ENCODE assay signal across 28 mouse cellular contexts in the genomic region with DNA sequence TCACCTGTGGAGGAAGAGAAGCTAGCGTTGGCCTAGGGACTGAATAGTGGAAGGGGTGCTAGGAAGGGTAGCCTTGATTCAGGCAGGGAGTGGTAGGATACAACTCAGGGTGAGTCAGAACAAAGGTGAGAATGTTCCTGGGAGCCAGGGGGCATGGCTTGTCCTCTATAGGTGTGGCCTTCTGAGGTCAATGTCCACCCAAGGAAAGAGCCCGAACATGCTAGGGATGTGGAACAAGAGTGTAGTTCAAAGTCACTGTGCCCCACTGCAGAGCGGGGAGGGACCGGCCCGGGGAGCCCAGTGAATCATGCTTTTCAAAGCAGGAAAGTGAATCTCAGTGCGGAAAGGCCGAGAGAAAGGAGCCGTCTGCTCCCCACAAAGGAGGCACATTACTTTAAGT.
DNase-seq lines count a peak whose midpoint lies in the region; ATAC-seq and TF ChIP-seq lines count a peak whose summit lies in the region.
"Had no signal": no experiment of that assay in that cellular context is flagged by ENCODE, and none has a peak within 500 bp of the region (broad histone marks: within the 10 kb centered on the region; RNA-seq: fewer than 3 reads in every experiment).

No protein-coding gene starts in this region.

- no peak overlapping the region for H3K27ac ChIP-seq in kidney, adult 2 months (ENCODE audit: insufficient read depth, low read depth, low read length)
- H3K27ac ChIP-seq in kidney, embryonic 15.5 days, result no peak overlapping the region
- H3K27ac ChIP-seq in intestine, embryonic 15.5 days, result no peak overlapping the region
- no peak overlapping the region for H3K27ac ChIP-seq in intestine, embryonic 16.5 days (ENCODE audit: low read length)
- H3K27ac ChIP-seq in stomach, postnatal 0 days (replicated peaks), result no peak overlapping the region
- H3K27ac ChIP-seq: embryonic facial prominence, embryonic 10.5 days; embryonic facial prominence, embryonic 13.5 days; forebrain, embryonic 10.5 days; forebrain, embryonic 13.5 days; gastrocnemius, adult 2 months; hindbrain, embryonic 10.5 days; hindbrain, embryonic 13.5 days had no signal

- WGBS in kidney, adult 2 months, result 79% methylated on average over 8 of the region's 8 CpGs
- WGBS in kidney, embryonic 15.5 days, result 95% methylated on average over 8 of the region's 8 CpGs
- WGBS in intestine, embryonic 15.5 days, result 75% methylated on average over 8 of the region's 8 CpGs
- WGBS in intestine, embryonic 16.5 days, result 81% methylated on average over 8 of the region's 8 CpGs
- 85% methylated on average over 8 of the region's 8 CpGs for WGBS in stomach, postnatal 0 days

- no peak for TF ChIP-seq POLR2A in kidney, adult 2 months (IDR thresholded peaks at IDR 0.05; ENCODE audit: low read depth, low read length)

- peaks cover 4% of the 10 kb centered on the region; the same call in 1 of the 2 replicates for H3K4me1 ChIP-seq in kidney, adult 2 months (ENCODE audit: control insufficient read depth, insufficient read depth, low read length)
- no peaks in the 10 kb centered on the region for H3K4me1 ChIP-seq in kidney, embryonic 15.5 days
- H3K4me1 ChIP-seq in intestine, embryonic 15.5 days (replicated peaks), result no peaks in the 10 kb centered on the region
- H3K4me1 ChIP-seq in intestine, embryonic 16.5 days (ENCODE audit: control insufficient read depth, insufficient read depth, low read length), result no peaks in the 10 kb centered on the region
- H3K4me1 ChIP-seq in stomach, postnatal 0 days (replicated peaks; ENCODE audit: control insufficient read depth, insufficient read depth), result no peaks in the 10 kb centered on the region
- H3K4me1 ChIP-seq: embryonic facial prominence, embryonic 10.5 days; embryonic facial prominence, embryonic 13.5 days; forebrain, embryonic 13.5 days; hindbrain, embryonic 10.5 days had no signal

- intact Hi-C loops in heart, postnatal 14 days (cut with DNase I), result no loop called here

- H3K9me3 ChIP-seq in kidney, embryonic 15.5 days (replicated peaks), result no peaks in the 10 kb centered on the region
- H3K9me3 ChIP-seq in intestine, embryonic 15.5 days, result no peaks in the 10 kb centered on the region
- H3K9me3 ChIP-seq in intestine, embryonic 16.5 days (ENCODE audit: control insufficient read depth, low read length), result no peaks in the 10 kb centered on the region
- no peaks in the 10 kb centered on the region for H3K9me3 ChIP-seq in stomach, postnatal 0 days (ENCODE audit: control insufficient read depth, low read length)
- H3K9me3 ChIP-seq: embryonic facial prominence, embryonic 10.5 days; embryonic facial prominence, embryonic 13.5 days; forebrain, embryonic 10.5 days; forebrain, embryonic 13.5 days; hindbrain, embryonic 10.5 days; hindbrain, embryonic 13.5 days had no signal

- no peaks in the 10 kb centered on the region for H3K36me3 ChIP-seq in kidney, adult 2 months (ENCODE audit: control insufficient read depth, insufficient read depth, low read length)
- no peaks in the 10 kb centered on the region for H3K36me3 ChIP-seq in kidney, embryonic 15.5 days
- no peaks in the 10 kb centered on the region for H3K36me3 ChIP-seq in intestine, embryonic 15.5 days
- no peaks in the 10 kb centered on the region for H3K36me3 ChIP-seq in intestine, embryonic 16.5 days (ENCODE audit: control insufficient read depth, insufficient read depth, low read length)
- H3K36me3 ChIP-seq in stomach, postnatal 0 days (ENCODE audit: control insufficient read depth, insufficient read depth, low read length), result no peaks in the 10 kb centered on the region
- H3K36me3 ChIP-seq: embryonic facial prominence, embryonic 10.5 days; embryonic facial prominence, embryonic 13.5 days; forebrain, embryonic 10.5 days; hindbrain, embryonic 10.5 days; hindbrain, embryonic 13.5 days had no signal

- no peak for TF ChIP-seq EP300 in stomach, postnatal 0 days (optimal IDR thresholded peaks at IDR 0.05)

- peak; percentile 50 for DNase-seq in kidney, adult 2 months
- DNase-seq in stomach, postnatal 0 days (ENCODE audit: low spot score), result no peak
- no peak for DNase-seq in heart, postnatal 14 days
- DNase-seq: adrenal gland, adult 2 months; adrenal gland, postnatal 14 days; cerebellum, adult 11 months; cerebellum, adult 2 months; cerebellum, adult 9-11 months; cerebellum, postnatal 25 days; embryo, embryonic 11 days; gastrocnemius, adult 2 months; gastrocnemius, postnatal 14 days; heart, adult 11 months; heart, postnatal 36 days had no signal

- H3K9ac ChIP-seq in kidney, embryonic 15.5 days, result no peak overlapping the region
- no peak overlapping the region for H3K9ac ChIP-seq in intestine, embryonic 15.5 days
- no peak overlapping the region for H3K9ac ChIP-seq in intestine, embryonic 16.5 days (ENCODE audit: low read depth, low read length)
- H3K9ac ChIP-seq in stomach, postnatal 0 days (ENCODE audit: low read length), result no peak overlapping the region
- H3K9ac ChIP-seq: embryonic facial prominence, embryonic 13.5 days; forebrain, embryonic 13.5 days; hindbrain, embryonic 13.5 days had no signal

- H3K27me3 ChIP-seq in kidney, adult 2 months (replicated peaks; ENCODE audit: control insufficient read depth, insufficient read depth, low read length), result no peaks in the 10 kb centered on the region
- no peaks in the 10 kb centered on the region for H3K27me3 ChIP-seq in kidney, embryonic 15.5 days
- no peaks in the 10 kb centered on the region for H3K27me3 ChIP-seq in intestine, embryonic 15.5 days (replicated peaks)
- H3K27me3 ChIP-seq in intestine, embryonic 16.5 days (replicated peaks; ENCODE audit: control insufficient read depth, insufficient read depth, low read length), result no peaks in the 10 kb centered on the region
- H3K27me3 ChIP-seq in stomach, postnatal 0 days (ENCODE audit: control insufficient read depth, insufficient read depth, low read length), result no peaks in the 10 kb centered on the region
- H3K27me3 ChIP-seq: forebrain, embryonic 13.5 days had no signal

- no peak for TF ChIP-seq CTCF in kidney, adult 2 months (conservative IDR thresholded peaks at IDR 0.05; ENCODE audit: insufficient read depth, insufficient read length, low read depth, low read length)
- TF ChIP-seq CTCF in stomach, postnatal 0 days (IDR thresholded peaks at IDR 0.05; ENCODE audit: low read depth), result no peak

- H3K4me3 ChIP-seq in kidney, adult 2 months (ENCODE audit: insufficient read depth, low read depth, low read length), result no peak overlapping the region
- H3K4me3 ChIP-seq in kidney, embryonic 15.5 days (replicated peaks), result no peak overlapping the region
- H3K4me3 ChIP-seq in intestine, embryonic 15.5 days (replicated peaks), result no peak overlapping the region
- H3K4me3 ChIP-seq in intestine, embryonic 16.5 days (ENCODE audit: low read length), result no peak overlapping the region
- no peak overlapping the region for H3K4me3 ChIP-seq in stomach, postnatal 0 days (ENCODE audit: low read depth, low read length)
- H3K4me3 ChIP-seq: embryonic facial prominence, embryonic 10.5 days; embryonic facial prominence, embryonic 13.5 days; erythroblast, embryonic 14.5 days; forebrain, embryonic 10.5 days; forebrain, embryonic 13.5 days; gastrocnemius, adult 2 months; hindbrain, embryonic 10.5 days; hindbrain, embryonic 13.5 days had no signal

- H3K4me2 ChIP-seq in kidney, embryonic 15.5 days, result no peak overlapping the region
- no peak overlapping the region for H3K4me2 ChIP-seq in intestine, embryonic 15.5 days (replicated peaks)
- H3K4me2 ChIP-seq in intestine, embryonic 16.5 days (ENCODE audit: low read depth, low read length), result no peak overlapping the region
- H3K4me2 ChIP-seq in stomach, postnatal 0 days (replicated peaks; ENCODE audit: low read depth), result no peak overlapping the region
- H3K4me2 ChIP-seq: embryonic facial prominence, embryonic 13.5 days; forebrain, embryonic 13.5 days; heart, embryonic 11.5 days; hindbrain, embryonic 13.5 days had no signal

- ATAC-seq in kidney, embryonic 15.5 days (replicated peaks; ENCODE audit: low FRiP score), result no peak
- ATAC-seq in intestine, embryonic 15.5 days, result peak; percentile 83
- ATAC-seq in intestine, embryonic 16.5 days, result peak; percentile 89
- ATAC-seq in stomach, postnatal 0 days (ENCODE audit: low FRiP score, low TSS enrichment), result peak; percentile 85
- ATAC-seq: CD4-positive, CD25-positive, alpha-beta regulatory T cell, adult 4 months; forebrain, embryonic 13.5 days; forebrain, embryonic 16.5 days; hindbrain, embryonic 16.5 days had no signal
